Mouse (Mus musculus) hindbrain, embryonic 13.5 days (tissue): Measurements from ENCODE around the gene Naa25. TPM values are rescaled to one million over a fixed set of nuclear protein-coding genes. Genes with fewer than 3 reads are reported as not detected.
A peak's percentile ranks its signal among the peaks of the same experiment; 100 is the strongest.

Experiments used
- ATAC-seq: fragments of 200-750 bp; cut with Nextera tagmentation; 2 replicates; pipeline ENCODE4 v1.8.0; 2017; ENCODE audit warnings: moderate TSS enrichment; ENCODE audit not compliant: low FRiP score
- H3K27ac ChIP-seq: fragments of 300-500 bp; sonication (generic); 2 replicates; pipeline ENCODE4 v1.5.1; 2015; ENCODE audit warnings: inconsistent platforms, mild to moderate bottlenecking, moderate library complexity
- H3K27me3 ChIP-seq: fragments of 300-500 bp; sonication (generic); 2 replicates; pipeline ENCODE4 v1.6.1; 2015; ENCODE audit warnings: mild to moderate bottlenecking, inconsistent platforms
- H3K36me3 ChIP-seq: fragments of 300-500 bp; sonication (generic); 2 replicates; pipeline ENCODE4 v1.6.1; 2015; ENCODE audit warnings: mild to moderate bottlenecking, inconsistent platforms
- H3K4me1 ChIP-seq: fragments of 300-500 bp; sonication (generic); replicated peaks from 2 replicates; pipeline ENCODE4 v1.6.1; 2015; ENCODE audit warnings: inconsistent platforms
- H3K4me2 ChIP-seq: fragments of 300-500 bp; sonication (generic); 2 replicates; pipeline ENCODE4 v1.6.1; 2015; ENCODE audit warnings: inconsistent platforms, mild to moderate bottlenecking, moderate library complexity
- H3K4me3 ChIP-seq: fragments of 300-500 bp; sonication (generic); 2 replicates; pipeline ENCODE4 v1.5.1; 2015; ENCODE audit warnings: mild to moderate bottlenecking, inconsistent platforms
- H3K9ac ChIP-seq: fragments of 300-500 bp; sonication (generic); 2 replicates; pipeline ENCODE4 v1.6.1; 2015; ENCODE audit warnings: mild to moderate bottlenecking, inconsistent platforms
- H3K9me3 ChIP-seq: fragments of 300-500 bp; sonication (generic); 2 replicates; pipeline ENCODE4 v1.6.1; 2016; ENCODE audit warnings: inconsistent platforms
- WGBS: fragments of 180-500 bp; shearing (Covaris S2); methylation state at CpG from one replicate; pipeline ENCODE4 v1.1.7; 2015; 5-methylcytosine and 5-hydroxymethylcytosine counted together
- polyA plus RNA-seq: library from polyadenylated mRNA; unstranded; fragments of >200 nt; fragmentation: Nextera tagmentation; extraction: Ambion mirVana; gene quantifications from 2 replicates; pipeline ENCODE4 v1.2.1, GENCODE M21; 2015

Naa25 gene
- polyA plus RNA-seq, 1 experiment from 2014 or later = 47.7 TPM

DNA sequence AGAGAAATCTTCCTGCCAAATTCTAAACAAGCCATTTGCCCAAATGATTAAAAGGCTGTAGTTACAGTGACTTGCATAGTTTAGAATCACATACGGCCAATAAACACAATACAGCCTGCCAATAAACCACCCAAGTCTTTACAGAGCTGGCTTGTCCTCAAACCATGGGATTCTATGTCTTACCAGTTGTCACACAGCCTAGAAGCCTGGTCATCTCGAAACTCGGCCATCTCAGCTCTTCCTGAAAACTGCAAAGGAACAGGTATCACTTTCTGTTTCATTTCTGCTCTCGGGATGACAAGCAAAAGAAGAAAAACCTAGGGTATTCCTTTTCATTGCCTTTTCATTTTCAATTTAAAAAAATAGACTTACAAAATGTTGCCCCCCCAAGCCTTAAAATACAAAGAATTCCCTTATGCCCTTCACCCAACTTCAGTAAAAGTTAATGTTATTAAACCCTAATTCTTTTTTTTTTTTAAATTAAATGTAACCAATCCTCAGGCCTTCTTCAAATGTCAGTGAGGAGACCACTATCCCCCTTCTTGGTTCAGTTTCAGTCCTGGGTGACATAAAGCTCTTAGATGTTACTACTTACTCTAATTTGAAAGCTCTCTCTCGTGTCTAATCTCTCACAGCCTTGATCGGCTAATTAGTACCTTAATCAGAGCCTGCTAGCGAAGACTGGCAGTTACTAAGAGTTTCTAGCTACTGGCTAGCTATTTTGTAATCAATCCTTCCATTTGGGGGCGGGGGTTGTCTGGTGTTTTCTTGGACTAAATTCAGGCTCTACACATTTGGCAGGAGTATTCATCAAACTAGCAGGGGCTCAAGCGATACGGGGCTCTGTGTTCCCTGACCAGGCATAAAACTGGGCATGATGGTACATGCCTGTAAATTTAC lies 13.6 kb upstream of the Naa25 start:
- Histone ChIP-seq H3K4me1 (peaks cover 34% of the 10 kb centered on the region), H3K27ac (peak overlapping the region; percentile 85; the same call in 1 of the 2 replicates), H3K4me2 (peak overlapping the region; percentile 64), H3K9ac (peak overlapping the region; percentile 82), H3K36me3 (peaks cover 41% of the 10 kb centered on the region), H3K4me3 (peak overlapping the region; percentile 68), H3K9me3 (peaks cover 3% of the 10 kb centered on the region; the same call in 1 of the 2 replicates), H3K27me3 (no peaks in the 10 kb centered on the region)
- no peak for ATAC-seq
- 57% methylated on average over 10 of the region's 10 CpGs for WGBS

DNA sequence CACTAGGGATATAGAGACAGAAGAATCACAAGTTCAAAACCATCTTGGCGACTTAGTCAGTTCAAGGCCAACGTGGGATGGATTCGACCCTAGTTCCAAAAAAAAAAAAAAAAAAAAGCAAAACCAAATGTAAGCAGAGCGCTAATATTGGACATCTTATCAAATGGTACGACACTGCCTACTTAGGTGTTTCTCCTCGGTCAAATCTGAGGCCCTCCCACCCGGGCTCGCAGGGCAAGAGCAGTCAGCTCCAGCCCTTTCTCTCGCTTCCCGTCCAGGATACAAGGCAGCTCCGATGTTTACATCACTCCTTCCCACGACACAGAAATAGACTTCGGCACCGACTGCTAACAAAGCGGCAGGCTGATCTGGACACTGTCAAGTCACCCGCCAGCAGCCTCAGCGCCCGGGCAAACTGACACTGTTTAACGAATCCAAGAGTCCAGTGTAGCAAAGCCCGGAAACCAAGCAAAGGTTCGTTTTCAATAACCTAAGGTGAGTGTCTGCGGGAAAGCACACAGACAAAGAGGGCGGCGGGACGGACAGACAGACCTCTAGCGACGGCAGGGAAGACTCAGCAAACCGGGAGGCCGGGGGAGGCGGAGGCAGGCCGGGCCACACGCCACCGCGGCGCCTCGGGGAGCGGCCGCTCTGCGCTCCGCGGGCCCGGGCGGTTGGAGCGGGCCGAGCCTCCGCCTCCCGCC lies 12.8 kb upstream of the Naa25 start:
- peaks cover 3% of the 10 kb centered on the region; the same call in 1 of the 2 replicates for H3K9me3 ChIP-seq
- peaks cover 33% of the 10 kb centered on the region for H3K36me3 ChIP-seq
- peak; percentile 69 for ATAC-seq
- H3K9ac ChIP-seq = peak overlapping the region; percentile 82
- H3K27me3 ChIP-seq = no peaks in the 10 kb centered on the region
- peak overlapping the region; percentile 64 for H3K4me2 ChIP-seq
- peaks cover 34% of the 10 kb centered on the region for H3K4me1 ChIP-seq
- H3K4me3 ChIP-seq = peak overlapping the region; percentile 68
- 3% methylated on average over 31 of the region's 47 CpGs for WGBS
- peak overlapping the region; percentile 85 for H3K27ac ChIP-seq

DNA sequence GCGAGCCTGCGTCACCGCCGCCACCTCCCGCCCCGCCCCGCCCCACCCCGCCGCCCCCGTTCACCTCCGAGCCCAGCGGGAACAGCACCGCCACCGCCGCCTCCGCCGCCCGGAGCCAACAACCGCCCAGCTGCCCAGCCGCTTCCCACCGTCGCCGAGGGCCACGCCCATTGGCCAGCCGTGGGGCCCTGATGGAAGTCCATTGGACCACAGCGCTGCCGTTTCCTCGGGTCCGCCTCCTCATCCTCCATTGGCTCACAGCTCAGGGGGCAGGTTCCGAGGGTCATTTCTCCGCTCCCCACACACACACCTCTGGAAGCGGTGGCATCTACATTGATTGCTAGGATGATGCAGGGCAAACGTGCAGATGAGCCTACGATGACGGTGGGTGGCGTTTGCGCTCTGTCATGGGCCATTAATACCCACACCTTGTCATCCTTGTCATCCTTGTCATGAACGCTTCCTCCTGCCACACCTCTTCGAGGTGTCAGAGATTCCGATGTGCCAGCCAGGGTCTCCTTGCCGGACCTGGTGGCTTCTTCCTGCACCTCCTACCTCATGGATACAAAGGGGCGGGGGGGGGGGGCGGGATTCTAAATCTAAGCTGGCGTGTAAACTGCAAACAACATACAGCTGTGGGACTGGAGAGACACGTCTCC lies 12.1 kb upstream of the Naa25 start, which contains the start of gene Trafd1:
TSS of gene Trafd1 (minus strand) at position 172 of the 659 bp plus-strand sequence.
- H3K27ac ChIP-seq = peak within 1 kb of the TSS; percentile 85
- H3K9ac ChIP-seq = peak within 1 kb of the TSS; percentile 82
- H3K36me3 ChIP-seq = peaks cover 26% of the 10 kb centered on the region
- peaks cover 3% of the 10 kb centered on the region; the same call in 1 of the 2 replicates for H3K9me3 ChIP-seq
- under 1% methylated on average over 26 of the region's 45 CpGs for WGBS
- H3K4me2 ChIP-seq = peak within 1 kb of the TSS; percentile 64
- no peaks in the 10 kb centered on the region for H3K27me3 ChIP-seq
- ATAC-seq = peak; percentile 95
- H3K4me3 ChIP-seq = peak within 1 kb of the TSS; percentile 68
- peaks cover 34% of the 10 kb centered on the region for H3K4me1 ChIP-seq

DNA sequence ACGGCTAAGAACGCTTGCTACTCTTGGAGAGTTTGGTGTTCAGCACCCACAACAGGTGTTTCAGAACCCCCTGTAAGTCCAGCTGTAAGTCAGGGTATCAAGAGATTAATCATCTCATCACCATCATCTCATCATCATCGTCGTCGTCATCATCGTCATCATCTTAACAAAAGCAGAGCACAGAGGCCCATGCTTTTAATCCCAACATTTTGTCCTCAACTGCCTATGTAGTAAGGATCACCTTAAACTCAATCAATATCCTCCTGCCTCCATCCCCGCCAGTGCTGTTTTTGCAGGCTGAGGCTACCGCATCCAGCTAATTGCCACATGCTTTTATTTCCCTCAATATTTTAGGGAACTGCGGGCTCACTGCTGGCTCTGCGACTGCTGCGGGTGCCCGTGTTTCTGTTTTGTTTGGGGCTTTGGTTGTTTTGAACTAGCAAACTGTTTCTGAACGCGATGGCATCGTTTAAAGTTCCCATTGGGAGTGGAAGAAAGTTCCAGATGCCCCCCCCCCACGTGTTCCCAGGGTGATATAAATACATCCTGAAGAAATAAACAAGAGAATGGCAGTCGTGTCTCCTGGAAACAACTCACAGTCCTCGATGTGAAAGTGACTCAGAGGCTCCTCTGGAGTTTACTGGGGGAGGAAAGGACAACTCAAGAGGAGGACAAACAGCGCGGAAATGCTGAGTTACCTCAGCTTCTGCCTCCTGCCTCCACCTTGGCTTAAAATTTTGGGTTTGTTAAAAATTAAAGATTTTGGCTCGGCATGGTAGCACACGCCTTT lies 11.4 kb upstream of the Naa25 start:
- Histone ChIP-seq H3K4me1 (peaks cover 34% of the 10 kb centered on the region), H3K27ac (peak overlapping the region; percentile 85; the same call in 1 of the 2 replicates), H3K9me3 (no peaks in the 10 kb centered on the region), H3K4me3 (peak overlapping the region; percentile 68), H3K9ac (peak overlapping the region; percentile 82), H3K4me2 (peak overlapping the region; percentile 64), H3K36me3 (peaks cover 19% of the 10 kb centered on the region), H3K27me3 (no peaks in the 10 kb centered on the region)
- WGBS = 37% methylated on average over 22 of the region's 22 CpGs
- ATAC-seq = no peak

DNA sequence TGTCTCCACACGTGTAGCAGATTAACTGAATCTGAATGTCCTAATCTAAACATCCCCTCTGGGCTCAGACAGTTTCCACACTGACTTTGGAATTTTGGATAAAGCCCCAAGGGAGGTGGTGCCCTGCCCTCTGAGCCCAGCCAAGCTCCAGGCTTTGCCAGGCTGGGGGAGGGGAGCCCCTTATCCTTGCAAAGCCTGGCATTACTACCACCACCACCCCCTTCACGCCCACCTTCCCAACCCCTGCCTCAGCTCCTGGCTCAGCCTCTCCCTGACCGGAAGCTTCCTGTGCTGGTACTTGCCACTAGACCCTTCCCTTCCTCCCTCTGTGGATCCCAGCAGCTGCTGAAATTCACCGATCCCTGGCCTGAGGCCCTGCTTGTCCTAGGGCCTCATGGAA lies 10.6 kb upstream of the Naa25 start:
- ATAC-seq = no peak
- H3K9ac ChIP-seq = no peak overlapping the region
- 70% methylated on average over 4 of the region's 4 CpGs for WGBS
- no peaks in the 10 kb centered on the region for H3K9me3 ChIP-seq
- H3K36me3 ChIP-seq = peaks cover 11% of the 10 kb centered on the region
- no peak overlapping the region for H3K4me2 ChIP-seq
- no peak overlapping the region for H3K27ac ChIP-seq
- no peak overlapping the region for H3K4me3 ChIP-seq
- H3K4me1 ChIP-seq = peaks cover 34% of the 10 kb centered on the region
- no peaks in the 10 kb centered on the region for H3K27me3 ChIP-seq

DNA sequence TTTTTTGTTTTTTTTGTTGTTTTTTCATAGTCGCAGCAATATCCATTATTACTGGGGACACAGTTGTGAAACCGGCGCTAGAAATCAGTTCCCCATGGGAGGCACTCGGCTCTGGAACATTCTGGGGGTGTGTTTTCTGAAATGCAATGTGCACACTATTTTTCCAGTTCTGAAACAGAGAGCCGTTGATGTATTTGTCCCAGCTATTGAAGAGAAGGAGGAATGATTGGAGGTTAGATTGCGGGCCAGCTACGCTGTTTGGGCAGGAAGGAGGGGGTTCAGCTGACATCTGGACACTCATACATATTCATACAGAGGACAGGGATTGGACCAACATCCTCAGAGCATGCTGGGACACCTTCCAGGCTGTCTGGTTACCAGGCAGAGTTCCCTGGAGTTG lies 8.6 kb upstream of the Naa25 start:
- H3K36me3 ChIP-seq = no peaks in the 10 kb centered on the region
- no peak overlapping the region for H3K27ac ChIP-seq
- no peaks in the 10 kb centered on the region for H3K9me3 ChIP-seq
- peak overlapping the region; percentile 35; the same call in 1 of the 2 replicates for H3K9ac ChIP-seq
- H3K4me3 ChIP-seq = no peak overlapping the region
- 43% methylated on average over 7 of the region's 7 CpGs for WGBS
- H3K4me1 ChIP-seq = peaks cover 14% of the 10 kb centered on the region
- H3K27me3 ChIP-seq = no peaks in the 10 kb centered on the region
- no peak overlapping the region for H3K4me2 ChIP-seq
- ATAC-seq = no peak

DNA sequence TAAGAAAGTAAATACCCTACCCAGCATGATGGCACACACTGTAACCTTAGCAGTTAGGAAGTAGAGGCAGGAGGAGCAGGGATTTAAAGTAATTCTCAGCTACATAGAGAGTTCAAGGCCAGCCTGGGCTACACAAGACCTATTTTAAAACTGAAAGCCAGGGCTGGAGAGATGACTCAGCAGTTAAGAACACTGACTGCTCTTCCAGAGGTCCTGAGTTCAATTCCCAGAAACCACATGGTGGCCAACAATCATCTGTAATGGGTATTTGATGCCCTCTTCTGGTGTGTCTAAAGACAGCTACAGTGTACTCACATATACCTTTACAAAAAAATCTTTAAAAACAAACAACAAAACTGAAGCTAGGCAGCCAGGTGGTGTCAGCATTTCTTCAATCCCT lies 8.0 kb upstream of the Naa25 start:
- H3K36me3 ChIP-seq = no peaks in the 10 kb centered on the region
- H3K9ac ChIP-seq = peak overlapping the region; percentile 35; the same call in 1 of the 2 replicates
- H3K4me3 ChIP-seq = no peak overlapping the region
- no peak for ATAC-seq
- peaks cover 8% of the 10 kb centered on the region for H3K4me1 ChIP-seq
- no peak overlapping the region for H3K27ac ChIP-seq
- no peaks in the 10 kb centered on the region for H3K9me3 ChIP-seq
- H3K27me3 ChIP-seq = no peaks in the 10 kb centered on the region
- H3K4me2 ChIP-seq = no peak overlapping the region

DNA sequence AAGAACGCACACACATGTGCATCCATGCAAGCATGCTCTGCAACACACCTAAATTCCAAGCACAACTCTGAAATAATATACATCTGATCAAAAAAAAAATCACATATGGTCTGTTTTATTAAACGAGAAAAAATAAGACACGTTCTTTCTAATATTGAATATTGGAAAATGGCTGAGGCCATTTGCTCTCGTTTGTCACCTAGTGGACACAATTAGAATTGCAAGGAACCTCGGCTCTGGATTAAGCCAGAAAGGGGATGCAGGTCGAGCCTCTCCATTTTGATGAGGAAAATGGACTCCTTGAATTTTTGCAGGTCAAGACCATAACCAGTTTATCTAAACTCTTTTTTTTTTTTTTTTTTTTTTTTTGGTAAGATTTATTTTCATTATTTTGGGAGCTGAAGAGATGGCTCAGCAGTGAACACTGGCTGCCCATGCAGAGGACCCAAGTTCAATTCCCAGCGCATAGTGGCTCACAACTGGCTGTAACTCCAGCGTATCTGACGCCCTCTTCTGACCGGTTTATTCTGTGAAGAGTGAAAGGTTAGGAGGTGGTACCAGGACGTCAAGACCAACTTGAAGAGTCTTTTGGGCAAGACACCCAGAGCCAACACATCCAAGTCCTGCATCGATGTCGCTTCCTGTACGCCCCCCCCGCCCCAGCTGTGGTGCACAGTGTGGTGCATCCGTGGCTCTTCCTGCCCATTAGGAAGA lies 4.9 kb upstream of the Naa25 start:
- Histone ChIP-seq H3K4me1 (peaks cover 7% of the 10 kb centered on the region), H3K27me3 (no peaks in the 10 kb centered on the region), H3K4me3 (no peak overlapping the region), H3K4me2 (no peak overlapping the region), H3K9me3 (no peaks in the 10 kb centered on the region), H3K27ac (no peak overlapping the region), H3K9ac (no peak overlapping the region), H3K36me3 (no peaks in the 10 kb centered on the region)
- 58% methylated on average over 16 of the region's 16 CpGs for WGBS
- ATAC-seq = no peak

DNA sequence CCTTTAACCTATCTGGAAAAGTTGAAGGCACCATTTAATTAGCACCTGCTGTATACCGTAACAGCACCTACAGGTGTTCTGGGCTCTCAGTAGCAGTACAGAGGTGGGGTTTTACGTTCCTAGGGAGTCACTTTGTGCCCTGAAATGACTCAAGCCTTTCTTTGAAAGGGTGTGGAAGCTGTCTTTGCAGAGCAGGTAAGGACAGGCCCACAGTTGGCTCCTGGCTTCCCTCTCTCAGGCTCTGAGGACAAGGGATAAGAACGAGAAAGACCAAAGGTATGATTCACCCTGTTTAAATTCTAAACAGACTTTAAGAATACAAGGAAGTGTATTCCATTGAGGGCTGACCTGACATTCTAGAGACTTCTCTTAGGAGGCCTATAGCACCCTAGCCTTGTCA lies 4.3 kb upstream of the Naa25 start:
- Histone ChIP-seq H3K9me3 (no peaks in the 10 kb centered on the region), H3K27ac (no peak overlapping the region), H3K4me3 (no peak overlapping the region), H3K4me1 (peaks cover 7% of the 10 kb centered on the region), H3K36me3 (no peaks in the 10 kb centered on the region), H3K9ac (no peak overlapping the region), H3K4me2 (no peak overlapping the region), H3K27me3 (no peaks in the 10 kb centered on the region)
- whole genome bisulfite sequencing = 79% methylated on average over 3 of the region's 3 CpGs
- ATAC-seq = no peak

DNA sequence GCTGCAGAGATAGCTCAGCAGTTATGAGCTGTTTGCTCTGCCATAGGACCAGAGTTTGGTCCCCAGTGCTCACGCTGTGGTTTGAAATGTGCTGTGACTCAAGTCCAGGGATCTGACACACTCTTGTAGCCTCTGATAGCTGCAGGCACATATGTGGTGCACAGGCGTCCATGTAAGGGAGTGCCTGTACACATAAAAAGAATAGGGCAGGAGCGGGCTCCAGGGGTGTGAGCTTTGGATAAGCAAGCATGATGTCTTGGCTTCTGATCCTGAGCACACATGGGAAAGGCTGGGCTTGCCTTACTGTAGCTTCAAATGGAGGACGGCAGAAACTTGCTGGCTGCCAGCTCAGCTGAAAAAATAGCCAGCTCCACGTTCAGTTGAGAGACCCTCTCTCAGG lies 2.1 kb upstream of the Naa25 start:
- 84% methylated on average over 5 of the region's 5 CpGs for WGBS
- no peak for ATAC-seq

More for the DNA sequence above, 2.1 kb upstream of the Naa25 start:
- H3K4me3 ChIP-seq = no peak overlapping the region
- no peaks in the 10 kb centered on the region for H3K27me3 ChIP-seq
- no peaks in the 10 kb centered on the region; the same call in 1 of the 2 replicates for H3K36me3 ChIP-seq
- H3K4me2 ChIP-seq = no peak overlapping the region
- H3K9me3 ChIP-seq = no peaks in the 10 kb centered on the region
- peaks cover 25% of the 10 kb centered on the region for H3K4me1 ChIP-seq
- no peak overlapping the region for H3K9ac ChIP-seq
- H3K27ac ChIP-seq = no peak overlapping the region
